Mouse (Mus musculus): Measurements from ENCODE around the gene Gm13694.

Gm13694 gene

DNA sequence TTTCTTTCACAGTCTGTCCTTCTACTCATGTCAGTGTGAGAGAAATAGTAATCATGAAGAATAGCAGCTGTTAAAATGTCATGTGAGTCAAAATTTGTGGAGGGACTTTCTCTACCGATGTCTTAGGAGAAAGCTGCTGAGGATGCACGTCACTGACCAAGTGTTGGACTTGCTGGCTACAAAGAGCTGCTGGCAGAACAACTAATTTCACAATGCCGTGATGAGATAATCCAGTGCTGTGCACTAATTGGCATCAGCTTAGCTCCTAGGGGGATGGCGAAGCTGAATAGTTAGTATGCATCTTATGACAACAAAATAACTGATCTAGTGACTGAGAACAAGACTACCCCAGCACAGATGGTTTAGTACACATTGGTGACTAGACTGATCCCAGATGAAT is 46.5 kb downstream of the Gm13694 start:
- no peak for DNase-seq (ENCODE audit: low spot score)
